Mouse (Mus musculus): ENCODE results near the gene Gm10322. TPM values are rescaled to one million over a fixed set of nuclear protein-coding genes. Genes with fewer than 3 reads are reported as not detected.

The Gm10322 gene
- polyA plus RNA-seq, 1 experiment from 2014 or later = not detected

GRCm38 (mm10) chr10:59636751-59637533, 21.1 kb downstream of the Gm10322 start:
- H3K4me1 ChIP-seq = no peaks in the 10 kb centered on the region
- no peaks in the 10 kb centered on the region for H3K36me3 ChIP-seq
- peak overlapping the region; percentile 4; the same call in 1 of the 2 replicates for H3K4me3 ChIP-seq (replicated peaks)
- 59% methylated on average over 16 of the region's 16 CpGs for whole genome bisulfite sequencing
- no peak overlapping the region for H3K9ac ChIP-seq
- ATAC-seq (ENCODE audit: insufficient read depth, low FRiP score, low read depth) = no peak
- H3K27me3 ChIP-seq (replicated peaks) = no peaks in the 10 kb centered on the region
- H3K4me2 ChIP-seq = peak overlapping the region; percentile 11; the same call in 1 of the 2 replicates
- H3K27ac ChIP-seq = peak overlapping the region; percentile 31; the same call in 1 of the 2 replicates
- no peaks in the 10 kb centered on the region for H3K9me3 ChIP-seq

- peak overlapping the region; percentile 11; the same call in 1 of the 2 replicates for H3K4me2 ChIP-seq
- H3K27me3 ChIP-seq (replicated peaks) = no peaks in the 10 kb centered on the region
- H3K36me3 ChIP-seq = no peaks in the 10 kb centered on the region
- H3K4me1 ChIP-seq = 0 out of 2 replicates have a peak, but pooled peaks cover 3% of the 10 kb centered on the region
- ATAC-seq (ENCODE audit: insufficient read depth, low FRiP score, low read depth) = no peak; the same call in 1 of the 2 replicates
- H3K9ac ChIP-seq = no peak overlapping the region
- WGBS = 46% methylated on average over 7 of the region's 7 CpGs
- no peak overlapping the region for H3K4me3 ChIP-seq (replicated peaks)
- H3K27ac ChIP-seq = peak overlapping the region; percentile 31; the same call in 1 of the 2 replicates
- no peaks in the 10 kb centered on the region for H3K9me3 ChIP-seq
Observed at GRCm38 (mm10) chr10:59637596-59638124, 21.8 kb downstream of the Gm10322 start.

- WGBS = 77% methylated on average over 6 of the region's 6 CpGs
- no peak overlapping the region for H3K4me3 ChIP-seq (replicated peaks)
- ATAC-seq (ENCODE audit: insufficient read depth, low FRiP score, low read depth) = no peak
- H3K4me1 ChIP-seq = 0 out of 2 replicates have a peak, but pooled peaks cover 3% of the 10 kb centered on the region
- H3K4me2 ChIP-seq = no peak overlapping the region
- H3K27me3 ChIP-seq (replicated peaks) = no peaks in the 10 kb centered on the region
- H3K9ac ChIP-seq = no peak overlapping the region
- 0 out of 2 replicates have a peak overlapping the region, but pooled peaks have one; percentile 18 for H3K27ac ChIP-seq
- no peaks in the 10 kb centered on the region for H3K36me3 ChIP-seq
- no peaks in the 10 kb centered on the region for H3K9me3 ChIP-seq
Observed at GRCm38 (mm10) chr10:59638576-59638975, 22.7 kb downstream of the Gm10322 start.

GRCm38 (mm10) chr10:59642659-59643377, 27.0 kb downstream of the Gm10322 start:
- H3K27me3 ChIP-seq (replicated peaks) = no peaks in the 10 kb centered on the region
- H3K27ac ChIP-seq = no peak overlapping the region
- H3K9me3 ChIP-seq = no peaks in the 10 kb centered on the region
- H3K4me2 ChIP-seq = no peak overlapping the region
- 0 out of 2 replicates have a peak, but pooled peaks cover 3% of the 10 kb centered on the region for H3K4me1 ChIP-seq
- no peak overlapping the region for H3K4me3 ChIP-seq (replicated peaks)
- 59% methylated on average over 8 of the region's 8 CpGs for WGBS
- H3K36me3 ChIP-seq = no peaks in the 10 kb centered on the region
- no peak overlapping the region for H3K9ac ChIP-seq
- ATAC-seq (ENCODE audit: insufficient read depth, low FRiP score, low read depth) = no peak

GRCm38 (mm10) chr10:59643645-59644044, 27.8 kb downstream of the Gm10322 start:
- 72% methylated on average over 9 of the region's 9 CpGs for WGBS
- H3K9ac ChIP-seq = no peak overlapping the region
- H3K4me3 ChIP-seq (replicated peaks) = no peak overlapping the region
- H3K27ac ChIP-seq = no peak overlapping the region
- no peaks in the 10 kb centered on the region for H3K27me3 ChIP-seq (replicated peaks)
- 0 out of 2 replicates have a peak, but pooled peaks cover 3% of the 10 kb centered on the region for H3K4me1 ChIP-seq
- H3K9me3 ChIP-seq = no peaks in the 10 kb centered on the region
- no peak for ATAC-seq (ENCODE audit: insufficient read depth, low FRiP score, low read depth)
- no peak overlapping the region for H3K4me2 ChIP-seq
- H3K36me3 ChIP-seq = no peaks in the 10 kb centered on the region

- no peak for ATAC-seq (ENCODE audit: insufficient read depth, low FRiP score, low read depth)
- 62% methylated on average over 2 of the region's 2 CpGs for WGBS
- no peak overlapping the region for H3K9ac ChIP-seq
- H3K36me3 ChIP-seq = no peaks in the 10 kb centered on the region
- 0 out of 2 replicates have a peak, but pooled peaks cover 3% of the 10 kb centered on the region for H3K4me1 ChIP-seq
- no peaks in the 10 kb centered on the region for H3K27me3 ChIP-seq (replicated peaks)
- H3K27ac ChIP-seq = no peak overlapping the region
- H3K4me2 ChIP-seq = no peak overlapping the region
- H3K4me3 ChIP-seq (replicated peaks) = no peak overlapping the region
- H3K9me3 ChIP-seq = no peaks in the 10 kb centered on the region
Observed at GRCm38 (mm10) chr10:59644710-59645109, 28.8 kb downstream of the Gm10322 start.

- no peak for ATAC-seq (ENCODE audit: insufficient read depth, low FRiP score, low read depth)
- H3K9me3 ChIP-seq = no peaks in the 10 kb centered on the region
- H3K27me3 ChIP-seq (replicated peaks) = no peaks in the 10 kb centered on the region
- WGBS = 45% methylated on average over 4 of the region's 4 CpGs
- no peak overlapping the region for H3K27ac ChIP-seq
- H3K9ac ChIP-seq = no peak overlapping the region
- H3K4me3 ChIP-seq (replicated peaks) = no peak overlapping the region
- no peaks in the 10 kb centered on the region for H3K36me3 ChIP-seq
- 0 out of 2 replicates have a peak, but pooled peaks cover 3% of the 10 kb centered on the region for H3K4me1 ChIP-seq
- no peak overlapping the region for H3K4me2 ChIP-seq
Observed at GRCm38 (mm10) chr10:59645153-59645552, 29.3 kb downstream of the Gm10322 start.

GRCm38 (mm10) chr10:59646821-59647378, 31.0 kb downstream of the Gm10322 start:
- 0 out of 2 replicates have a peak, but pooled peaks cover 3% of the 10 kb centered on the region for H3K4me1 ChIP-seq
- H3K9ac ChIP-seq = no peak overlapping the region
- no peaks in the 10 kb centered on the region for H3K27me3 ChIP-seq (replicated peaks)
- no peaks in the 10 kb centered on the region for H3K9me3 ChIP-seq
- H3K27ac ChIP-seq = no peak overlapping the region
- no peak overlapping the region for H3K4me3 ChIP-seq (replicated peaks)
- H3K4me2 ChIP-seq = no peak overlapping the region
- no peak for ATAC-seq (ENCODE audit: insufficient read depth, low FRiP score, low read depth)
- 76% methylated on average over 5 of the region's 5 CpGs for WGBS
- H3K36me3 ChIP-seq = no peaks in the 10 kb centered on the region

- Histone ChIP-seq H3K4me2 (no peak overlapping the region), H3K4me3 (replicated peaks) (no peak overlapping the region), H3K27ac (no peak overlapping the region), H3K9ac (no peak overlapping the region), H3K9me3 (no peaks in the 10 kb centered on the region), H3K36me3 (no peaks in the 10 kb centered on the region), H3K27me3 (replicated peaks) (no peaks in the 10 kb centered on the region), H3K4me1 (no peaks in the 10 kb centered on the region)
- ATAC-seq (ENCODE audit: insufficient read depth, low FRiP score, low read depth) = no peak
- WGBS = 80% methylated on average over 13 of the region's 13 CpGs
Observed at GRCm38 (mm10) chr10:59656799-59657198, 40.9 kb downstream of the Gm10322 start.

- no peak for ATAC-seq (ENCODE audit: insufficient read depth, low FRiP score, low read depth)
- Histone ChIP-seq H3K27me3 (replicated peaks) (no peaks in the 10 kb centered on the region), H3K4me3 (replicated peaks) (no peak overlapping the region), H3K4me1 (0 out of 2 replicates have a peak, but pooled peaks cover 2% of the 10 kb centered on the region), H3K27ac (no peak overlapping the region), H3K9ac (no peak overlapping the region), H3K9me3 (no peaks in the 10 kb centered on the region), H3K36me3 (no peaks in the 10 kb centered on the region), H3K4me2 (no peak overlapping the region)
- WGBS = 67% methylated on average over 2 of the region's 2 CpGs
Observed at GRCm38 (mm10) chr10:59664765-59665164, 48.9 kb downstream of the Gm10322 start.

- Histone ChIP-seq H3K9me3 (no peaks in the 10 kb centered on the region), H3K4me1 (0 out of 2 replicates have a peak, but pooled peaks cover 2% of the 10 kb centered on the region), H3K27ac (no peak overlapping the region), H3K36me3 (no peaks in the 10 kb centered on the region), H3K27me3 (replicated peaks) (no peaks in the 10 kb centered on the region), H3K4me3 (replicated peaks) (no peak overlapping the region), H3K9ac (no peak overlapping the region), H3K4me2 (no peak overlapping the region)
- ATAC-seq (ENCODE audit: insufficient read depth, low FRiP score, low read depth) = no peak
- WGBS = 60% methylated on average over 13 of the region's 13 CpGs
Observed at GRCm38 (mm10) chr10:59665503-59666291, 49.8 kb downstream of the Gm10322 start.

Measured in stomach, embryonic 15.5 days (tissue).